Mouse (Mus musculus) heart, postnatal 0 days (tissue): ENCODE results near the gene Fam118b. TPM values are rescaled to one million over a fixed set of nuclear protein-coding genes. Genes with fewer than 3 reads are reported as not detected.
A peak's percentile ranks its signal among the peaks of the same experiment; 100 is the strongest.

Source experiments
- ATAC-seq: fragments of 200-750 bp; cut with Nextera tagmentation; 2 replicates; pipeline ENCODE4 v1.8.0; 2017; ENCODE audit warnings: low read depth, moderate number of reproducible peaks, moderate library complexity; ENCODE audit not compliant: insufficient read depth
- DNase-seq: peaks from one replicate; pipeline ENCODE4 v3.0.0-alpha.2; 2016; ENCODE audit warnings: low spot score
- H3K27ac ChIP-seq: fragments of 300-500 bp; sonication (generic); 2 replicates; pipeline ENCODE4 v1.5.1; 2014; ENCODE audit warnings: low read depth, mild to moderate bottlenecking
- H3K27me3 ChIP-seq: fragments of 300-500 bp; sonication (generic); 2 replicates; pipeline ENCODE4 v1.6.1; 2014; ENCODE audit warnings: low read length, mixed read lengths; ENCODE audit not compliant: control insufficient read depth, insufficient read depth
- H3K36me3 ChIP-seq: fragments of 300-500 bp; sonication (generic); replicated peaks from 2 replicates; pipeline ENCODE4 v1.6.1; 2014; ENCODE audit warnings: low read length, mixed read lengths; ENCODE audit not compliant: control insufficient read depth, insufficient read depth
- H3K4me1 ChIP-seq: fragments of 300-500 bp; sonication (generic); 2 replicates; pipeline ENCODE4 v1.6.1; 2014; ENCODE audit warnings: antibody characterized with exemption; ENCODE audit not compliant: control insufficient read depth, insufficient read depth
- H3K4me2 ChIP-seq: fragments of 300-500 bp; sonication (generic); 2 replicates; pipeline ENCODE4 v1.6.1; 2014; ENCODE audit warnings: low read depth, mild to moderate bottlenecking, low read length, moderate library complexity
- H3K4me3 ChIP-seq: fragments of 300-500 bp; sonication (generic); 2 replicates; pipeline ENCODE4 v1.5.1; 2014; ENCODE audit warnings: low read depth, low read length
- H3K9ac ChIP-seq: fragments of 300-500 bp; sonication (generic); replicated peaks from 2 replicates; pipeline ENCODE4 v1.6.1; 2014; ENCODE audit warnings: low read depth, low read length, mixed read lengths
- H3K9me3 ChIP-seq: fragments of 300-500 bp; sonication (generic); replicated peaks from 2 replicates; pipeline ENCODE4 v1.6.1; 2016; ENCODE audit warnings: low read length; ENCODE audit not compliant: control insufficient read depth
- CTCF ChIP-seq: IDR thresholded peaks from 2 replicates; pipeline ENCODE4 v1.5.1; 2016; ENCODE audit warnings: antibody characterized with exemption, control low read depth, low read depth
- EP300 ChIP-seq: IDR thresholded peaks from 2 replicates; pipeline ENCODE4 v1.6.1; 2016; ENCODE audit warnings: antibody characterized with exemption, low read depth
- WGBS: fragments of 180-500 bp; shearing (Covaris S2); extraction: QIAGEN DNeasy Blood & Tissue Kit; methylation state at CpG from one replicate; pipeline ENCODE4 v1.1.7; 2014; 5-methylcytosine and 5-hydroxymethylcytosine counted together
- polyA plus RNA-seq: library from polyadenylated mRNA; unstranded; fragments of >200 nt; fragmentation: Nextera tagmentation; extraction: Ambion mirVana; gene quantifications from 2 replicates; pipeline ENCODE4 v1.2.1, GENCODE M21; 2015
- total RNA-seq: library from RNA; depleted of rRNA; stranded (reverse); fragments of >200 nt; gene quantifications from 2 replicates; pipeline ENCODE4 v1.2.3, GENCODE M21; 2014; ENCODE audit warnings: low replicate concordance

Fam118b gene
- total and polyA plus RNA-seq, 2 experiments from 2014 or later: 19.7 to 22.6 TPM

GRCm38 (mm10) chr9:35211573-35212511, 55.8 kb downstream of the Fam118b start:
- H3K4me2 ChIP-seq: peak overlapping the region; percentile 92
- H3K9me3 ChIP-seq: no peaks in the 10 kb centered on the region
- DNase-seq: no peak
- peak overlapping the region; percentile 94 for H3K9ac ChIP-seq
- peak overlapping the region; percentile 99 for H3K4me3 ChIP-seq
- H3K4me1 ChIP-seq: peaks cover 17% of the 10 kb centered on the region; the same call in 1 of the 2 replicates
- 27% methylated on average over 26 of the region's 26 CpGs for WGBS
- H3K36me3 ChIP-seq: peaks cover 59% of the 10 kb centered on the region
- ATAC-seq: no peak
- H3K27ac ChIP-seq: peak overlapping the region; percentile 88
- no peaks in the 10 kb centered on the region for H3K27me3 ChIP-seq
- TF ChIP-seq CTCF (no peak), EP300 (no peak)

DNA sequence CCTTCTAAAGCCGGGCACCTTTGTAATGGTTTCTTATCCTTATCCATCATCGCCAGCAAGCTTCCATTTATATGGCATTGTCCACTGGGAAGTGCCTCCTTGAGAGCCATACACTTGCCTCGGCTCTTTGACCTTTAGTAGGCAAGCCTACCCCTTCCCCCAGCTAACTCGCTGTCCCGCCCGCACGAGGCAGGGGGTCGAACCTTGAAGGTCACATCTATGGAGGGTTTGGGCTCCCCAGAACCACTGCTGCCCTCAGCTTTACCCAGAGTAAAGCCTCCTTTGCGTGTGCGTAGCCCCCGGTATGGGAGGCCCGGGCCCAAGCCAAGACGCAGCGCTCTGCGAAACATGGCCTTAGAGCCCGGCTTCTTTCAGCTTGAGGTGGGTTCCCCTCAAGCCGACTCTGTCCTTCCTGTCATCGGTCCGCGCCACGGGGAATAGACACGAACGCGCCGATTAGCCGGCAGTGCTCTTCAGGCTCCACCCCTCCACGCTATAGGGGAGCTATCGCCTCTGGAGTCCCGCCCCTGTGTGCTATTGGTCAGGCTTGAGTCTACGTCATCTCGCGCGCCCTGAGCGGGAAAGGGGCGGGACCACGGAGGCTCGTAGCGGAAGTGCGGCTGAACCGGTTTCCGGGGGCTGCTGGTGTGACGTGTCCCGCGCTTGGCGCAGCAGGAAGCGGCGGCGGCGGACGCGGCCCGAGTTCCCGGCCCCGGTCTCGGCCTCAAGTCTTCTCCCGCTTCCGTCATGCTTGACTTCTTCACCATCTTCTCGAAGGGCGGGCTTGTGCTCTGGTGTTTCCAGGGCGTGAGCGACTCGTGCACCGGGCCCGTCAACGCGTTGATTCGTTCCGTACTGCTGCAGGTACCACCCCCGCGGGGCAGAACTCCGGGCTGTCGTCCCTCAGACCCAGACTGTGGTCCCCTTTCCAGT, 56.8 kb downstream of the Fam118b start, which contains the start of gene Foxred1:
TSS of gene Foxred1 (minus strand) at position 514 of the 933 bp plus-strand sequence.
- under 1% methylated on average over 71 of the region's 72 CpGs for WGBS
- DNase-seq (peak; percentile 100), ATAC-seq (peak; percentile 100)
- peaks cover 17% of the 10 kb centered on the region; the same call in 1 of the 2 replicates for H3K4me1 ChIP-seq
- peaks cover 60% of the 10 kb centered on the region for H3K36me3 ChIP-seq
- H3K27me3 ChIP-seq: no peaks in the 10 kb centered on the region
- peak within 1 kb of the TSS; percentile 92 for H3K4me2 ChIP-seq
- H3K9ac ChIP-seq: peak within 1 kb of the TSS; percentile 94
- no peak for TF ChIP-seq CTCF
- peak; percentile 68; the same call in 1 of the 2 replicates for TF ChIP-seq EP300
- H3K27ac ChIP-seq: peak within 1 kb of the TSS; percentile 97
- peak within 1 kb of the TSS; percentile 99 for H3K4me3 ChIP-seq
- no peaks in the 10 kb centered on the region for H3K9me3 ChIP-seq

DNA sequence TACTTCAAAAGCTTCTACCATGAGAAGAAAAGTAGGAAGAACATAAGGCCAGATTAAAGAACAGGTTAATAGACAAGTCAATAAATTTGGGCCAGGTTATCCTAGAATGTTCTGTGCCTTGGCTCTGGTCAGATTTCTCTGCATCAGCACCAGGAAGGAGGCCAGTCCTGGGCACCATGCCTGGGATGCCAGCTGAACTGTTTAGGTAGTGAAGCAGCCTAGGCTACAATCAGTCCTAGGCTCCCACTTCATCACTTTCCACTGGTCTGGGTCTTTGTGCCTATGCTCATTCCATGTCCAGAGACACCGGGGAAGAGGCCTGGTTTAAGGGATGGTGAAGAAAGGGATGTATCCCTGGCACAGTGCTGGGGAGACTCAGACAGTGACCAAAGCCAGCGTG, 63.2 kb downstream of the Fam118b start:
- H3K27ac ChIP-seq: no peak overlapping the region
- H3K36me3 ChIP-seq: peaks cover 44% of the 10 kb centered on the region
- TF ChIP-seq EP300 (no peak), CTCF (no peak)
- no peaks in the 10 kb centered on the region for H3K27me3 ChIP-seq
- H3K4me3 ChIP-seq: no peak overlapping the region
- no peak overlapping the region for H3K4me2 ChIP-seq
- H3K4me1 ChIP-seq: peaks cover 11% of the 10 kb centered on the region
- H3K9me3 ChIP-seq: no peaks in the 10 kb centered on the region
- DNase-seq: no peak
- 88% methylated on average over 2 of the region's 2 CpGs for WGBS
- ATAC-seq: no peak
- no peak overlapping the region for H3K9ac ChIP-seq

DNA sequence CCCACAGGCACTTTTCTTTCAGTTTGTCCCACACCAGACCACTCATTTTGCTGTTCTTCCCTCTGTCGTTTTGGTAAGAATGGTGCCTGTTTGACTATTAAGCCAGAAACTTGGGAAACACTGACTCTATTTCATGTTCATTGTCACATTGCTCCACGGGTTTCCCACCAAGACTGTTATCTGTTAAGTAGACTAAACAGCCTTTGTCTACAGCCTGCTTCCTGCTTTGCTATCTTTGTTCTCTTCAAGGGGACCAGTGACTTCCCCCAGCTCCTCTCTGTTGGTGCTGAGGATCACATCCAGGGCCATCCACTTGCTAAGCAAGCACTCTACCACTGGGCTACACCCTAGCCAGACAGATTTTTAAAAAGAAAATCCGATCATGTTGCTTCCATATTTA, 64.1 kb downstream of the Fam118b start:
- H3K27me3 ChIP-seq: no peaks in the 10 kb centered on the region
- TF ChIP-seq CTCF (no peak), EP300 (no peak)
- peaks cover 44% of the 10 kb centered on the region for H3K36me3 ChIP-seq
- peaks cover 9% of the 10 kb centered on the region for H3K4me1 ChIP-seq
- no peak overlapping the region for H3K4me3 ChIP-seq
- no peak overlapping the region for H3K9ac ChIP-seq
- ATAC-seq: no peak
- DNase-seq: no peak
- no peak overlapping the region for H3K4me2 ChIP-seq
- 35% methylated on average over 3 of the region's 3 CpGs for WGBS
- H3K9me3 ChIP-seq: no peaks in the 10 kb centered on the region
- no peak overlapping the region for H3K27ac ChIP-seq

GRCm38 (mm10) chr9:35200529-35201060, 67.0 kb downstream of the Fam118b start:
- no peak for DNase-seq
- Histone ChIP-seq H3K9me3 (no peaks in the 10 kb centered on the region), H3K4me1 (peaks cover 9% of the 10 kb centered on the region), H3K36me3 (peaks cover 15% of the 10 kb centered on the region), H3K4me2 (peak overlapping the region; percentile 76), H3K4me3 (peak overlapping the region; percentile 72), H3K27ac (no peak overlapping the region), H3K27me3 (no peaks in the 10 kb centered on the region), H3K9ac (peak overlapping the region; percentile 77; the same call in 1 of the 2 replicates)
- no peak for TF ChIP-seq CTCF
- TF ChIP-seq EP300: no peak
- 56% methylated on average over 9 of the region's 9 CpGs for WGBS
- no peak for ATAC-seq
